Mouse (Mus musculus) neutrophil, adult 59 days (primary cell): ENCODE data around the gene Prr23a3. TPM values are rescaled to one million over a fixed set of nuclear protein-coding genes. Genes with fewer than 3 reads are reported as not detected.

Experiments
- total RNA-seq, 2 experiments: library from RNA; stranded (reverse); gene quantifications; 1 replicate in 1 of 2; 2 replicates in 1 of 2; pipeline ENCODE4 v1.2.4; 2023

Gene Prr23a3
- total RNA-seq: not detected

GRCm38 (mm10) chr9:98864571-98864970, at the start of gene Prr23a3:
Gene Prr23a3, plus strand, starts transcription at chr9:98864767.

DNA sequence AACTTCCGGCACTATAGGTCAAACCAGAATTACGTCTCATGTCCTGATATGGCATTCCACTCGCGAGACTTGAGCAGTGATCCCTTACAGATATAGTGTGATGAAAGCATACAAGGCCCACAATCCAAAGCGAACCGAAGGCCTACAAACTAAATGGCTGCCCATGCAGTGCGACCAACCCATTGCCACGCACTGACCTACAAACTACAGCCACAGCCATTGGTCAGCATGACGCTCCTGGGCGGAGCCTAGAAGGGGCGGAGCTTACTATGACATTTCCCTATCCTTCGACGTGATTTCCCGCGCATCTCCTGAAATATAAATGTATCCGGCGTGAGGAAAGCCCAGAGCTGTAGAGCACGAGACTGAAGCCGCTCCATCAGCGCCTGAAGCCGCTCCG, 22.4 kb upstream of the Prr23a3 start, which contains the start of gene Prr23a1:
Prr23a1 (plus strand) TSS at position 387 of the 400 bp plus-strand sequence.

GRCm38 (mm10) chr9:98856210-98856609, 8.4 kb upstream of the Prr23a3 start, which contains the start of gene Prr23a2:
Gene Prr23a2, plus strand, starts transcription at chr9:98856494.

DNA sequence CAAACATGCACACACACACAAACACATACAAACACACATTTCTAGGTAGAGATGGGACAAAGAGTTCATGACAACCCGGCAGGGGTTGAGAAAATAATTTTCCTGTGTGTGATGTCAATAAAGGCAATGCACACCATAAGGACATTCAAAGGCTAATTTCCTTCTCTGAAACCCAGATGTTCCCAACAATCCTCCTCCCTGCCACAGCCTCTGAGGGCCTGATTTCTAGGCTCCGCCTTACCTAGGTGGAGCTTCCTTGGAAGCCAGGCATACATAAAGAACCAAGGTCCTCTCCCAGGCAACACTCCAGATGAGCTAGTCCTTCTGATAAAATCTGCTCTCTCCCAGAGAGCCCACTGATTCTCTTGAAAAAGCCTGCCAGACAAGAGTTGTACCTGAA, 38.3 kb downstream of the Prr23a3 start, which contains the start of gene 7420426K07Rik:
7420426K07Rik (plus strand) TSS at position 301 of the 400 bp plus-strand sequence.

Other genes with a start within 250 kb of the Prr23a3 start
- not detected for gene Prr23a1, start 22.3 kb upstream of the Prr23a3 start, total RNA-seq
- gene Prr23a2, start 8.3 kb upstream of the Prr23a3 start, total RNA-seq: not detected
- gene 7420426K07Rik, start 38.4 kb downstream of the Prr23a3 start, total RNA-seq: not detected
- gene Foxl2, start 90.5 kb downstream of the Prr23a3 start, total RNA-seq: not detected
- 10 to 100 TPM; 11.3 to 18.7 TPM for gene Faim, start 121.6 kb downstream of the Prr23a3 start, total RNA-seq
- gene Gm1123, start 170.9 kb downstream of the Prr23a3 start, total RNA-seq: under 1 TPM in 1 of 2 experiments, not detected in 1; 0.22 TPM